Mouse (Mus musculus): ENCODE data around the gene Orai1. TPM values are rescaled to one million over a fixed set of nuclear protein-coding genes. Genes with fewer than 3 reads are reported as not detected.

Orai1 gene
- total and polyA plus RNA-seq, 2 experiments from 2014 or later, result 14.8 to 24.0 TPM

DNA sequence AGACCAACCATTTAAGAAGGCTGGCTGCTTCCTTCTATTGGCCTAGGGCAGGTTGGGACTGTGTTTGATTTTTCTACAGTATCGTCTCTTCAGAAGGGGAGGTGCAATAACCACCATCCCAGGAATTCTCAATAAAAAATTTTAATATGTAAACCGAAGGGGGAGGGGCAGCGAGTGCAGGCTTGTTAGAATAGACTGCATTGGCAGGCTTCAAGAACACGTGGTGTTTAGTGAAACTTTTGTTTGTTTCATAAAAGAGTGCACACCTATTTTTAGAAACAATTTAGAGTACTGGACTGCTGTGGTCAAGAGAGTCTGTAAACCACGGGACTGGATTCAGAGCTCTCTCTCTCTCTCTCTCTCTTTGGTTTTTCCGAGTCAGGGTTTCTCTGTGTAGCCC, 8.2 kb downstream of the Orai1 start:
- DNase-seq (ENCODE audit: low spot score), result no peak
- no peak for TF ChIP-seq CTCF (IDR thresholded peaks at IDR 0.05)
- H3K36me3 ChIP-seq (ENCODE audit: insufficient read depth, low read length), result no peaks in the 10 kb centered on the region
- no peak for ATAC-seq (ENCODE audit: low FRiP score)
- H3K27me3 ChIP-seq (ENCODE audit: insufficient read depth, low read length), result no peaks in the 10 kb centered on the region
- H3K4me3 ChIP-seq (ENCODE audit: low read depth, low read length), result no peak overlapping the region
- no peak overlapping the region for H3K27ac ChIP-seq (ENCODE audit: low read depth, low read length)
- H3K4me2 ChIP-seq (ENCODE audit: low read depth, low read length, poor library complexity, severe bottlenecking), result no peak overlapping the region
- WGBS, result 88% methylated on average over 6 of the region's 6 CpGs
- no peaks in the 10 kb centered on the region for H3K9me3 ChIP-seq (ENCODE audit: low read length)
- H3K9ac ChIP-seq (replicated peaks; ENCODE audit: low read length, poor library complexity, severe bottlenecking), result no peak overlapping the region
- peaks cover 6% of the 10 kb centered on the region; the same call in 1 of the 2 replicates for H3K4me1 ChIP-seq (ENCODE audit: insufficient read depth, low read length)

DNA sequence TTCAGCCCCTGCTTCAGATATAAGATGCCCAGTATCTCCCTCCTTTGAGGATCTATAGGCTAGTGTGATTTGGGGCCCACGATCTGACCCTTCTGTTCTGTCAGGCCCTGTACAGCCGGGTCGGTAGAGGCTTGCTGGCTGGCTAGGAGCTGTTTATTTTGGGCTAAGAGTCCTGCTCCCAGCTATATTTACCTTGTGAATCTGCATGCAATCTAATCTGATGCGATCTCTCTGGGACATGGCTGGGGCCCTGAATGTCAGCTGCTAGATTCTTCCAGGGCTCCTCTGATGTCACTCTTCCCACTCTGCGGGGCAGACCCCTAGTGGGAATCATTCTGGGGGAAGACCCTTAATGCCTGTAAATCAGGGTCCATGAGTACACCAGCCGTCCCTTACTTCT, 9.4 kb downstream of the Orai1 start:
- Histone ChIP-seq H3K4me1 (ENCODE audit: insufficient read depth, low read length) (no peaks in the 10 kb centered on the region; the same call in 1 of the 2 replicates), H3K27me3 (ENCODE audit: insufficient read depth, low read length) (no peaks in the 10 kb centered on the region), H3K9me3 (ENCODE audit: low read length) (no peaks in the 10 kb centered on the region), H3K4me3 (ENCODE audit: low read depth, low read length) (no peak overlapping the region), H3K27ac (ENCODE audit: low read depth, low read length) (no peak overlapping the region), H3K36me3 (ENCODE audit: insufficient read depth, low read length) (0 out of 2 replicates have a peak, but pooled peaks cover 4% of the 10 kb centered on the region), H3K4me2 (ENCODE audit: low read depth, low read length, poor library complexity, severe bottlenecking) (no peak overlapping the region), H3K9ac (replicated peaks; ENCODE audit: low read length, poor library complexity, severe bottlenecking) (no peak overlapping the region)
- DNase-seq (ENCODE audit: low spot score) (no peak), ATAC-seq (ENCODE audit: low FRiP score) (no peak)
- 94% methylated on average over 6 of the region's 6 CpGs for WGBS
- no peak for TF ChIP-seq CTCF (IDR thresholded peaks at IDR 0.05)

DNA sequence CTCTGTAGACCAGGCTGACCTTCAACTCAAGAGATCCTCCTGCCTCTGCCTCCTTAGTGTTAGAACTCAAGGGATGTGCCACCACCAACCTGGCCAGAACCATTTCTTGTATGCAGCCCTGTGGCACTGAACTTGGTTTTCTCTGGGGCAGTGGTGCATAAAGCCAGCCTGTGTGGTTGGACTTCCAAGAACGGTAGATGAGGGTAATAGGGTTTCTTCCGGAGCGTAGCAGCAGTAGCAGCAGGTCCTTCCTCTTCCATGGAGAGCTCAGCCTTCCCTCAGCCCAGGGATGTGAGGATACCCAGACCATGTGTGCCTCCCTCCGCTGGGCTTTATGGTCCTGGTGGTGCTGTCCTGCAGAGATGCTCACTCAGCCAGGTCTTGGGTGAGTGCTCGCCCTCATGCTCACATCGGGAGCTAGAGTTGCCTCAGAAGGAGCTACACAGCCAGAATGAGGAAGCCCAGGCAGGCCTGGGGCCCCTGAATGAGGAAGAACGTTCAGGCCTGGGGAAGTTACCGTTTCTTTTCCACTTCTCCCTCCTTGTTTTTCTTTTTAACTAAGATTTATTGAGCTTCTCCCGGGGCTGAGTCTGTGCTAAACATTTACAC, 10.2 kb downstream of the Orai1 start:
- WGBS, result 85% methylated on average over 9 of the region's 9 CpGs
- ATAC-seq (ENCODE audit: low FRiP score) (no peak), DNase-seq (ENCODE audit: low spot score) (no peak)
- H3K27ac ChIP-seq (ENCODE audit: low read depth, low read length), result no peak overlapping the region
- no peak overlapping the region for H3K9ac ChIP-seq (replicated peaks; ENCODE audit: low read length, poor library complexity, severe bottlenecking)
- no peak overlapping the region for H3K4me3 ChIP-seq (ENCODE audit: low read depth, low read length)
- H3K27me3 ChIP-seq (ENCODE audit: insufficient read depth, low read length), result no peaks in the 10 kb centered on the region
- H3K4me1 ChIP-seq (ENCODE audit: insufficient read depth, low read length), result no peaks in the 10 kb centered on the region; the same call in 1 of the 2 replicates
- no peak for TF ChIP-seq CTCF (IDR thresholded peaks at IDR 0.05)
- H3K4me2 ChIP-seq (ENCODE audit: low read depth, low read length, poor library complexity, severe bottlenecking), result no peak overlapping the region
- H3K36me3 ChIP-seq (ENCODE audit: insufficient read depth, low read length), result 0 out of 2 replicates have a peak, but pooled peaks cover 5% of the 10 kb centered on the region
- no peaks in the 10 kb centered on the region for H3K9me3 ChIP-seq (ENCODE audit: low read length)

DNA sequence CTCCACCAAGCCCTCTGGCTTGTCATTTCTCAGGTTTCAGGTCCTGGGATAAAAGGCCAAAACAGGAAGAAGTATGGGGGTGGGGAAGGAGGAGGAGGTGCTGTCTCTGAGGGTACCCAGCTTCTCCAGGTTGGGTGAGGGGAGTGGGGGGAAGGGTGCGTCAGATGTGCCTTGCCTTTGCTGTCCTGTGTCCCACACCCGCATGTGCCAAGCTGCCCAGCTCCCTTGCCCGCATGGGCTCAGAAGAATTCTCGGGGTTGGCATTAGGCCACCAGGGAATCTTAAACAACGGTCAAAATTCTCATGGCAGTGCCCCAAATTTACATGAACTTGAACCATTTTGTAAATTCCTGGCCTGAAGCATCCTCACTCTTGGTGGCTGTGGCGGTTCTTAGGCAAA, 11.5 kb downstream of the Orai1 start:
- no peaks in the 10 kb centered on the region for H3K9me3 ChIP-seq (ENCODE audit: low read length)
- WGBS, result 64% methylated on average over 6 of the region's 6 CpGs
- H3K4me1 ChIP-seq (ENCODE audit: insufficient read depth, low read length), result no peaks in the 10 kb centered on the region; the same call in 1 of the 2 replicates
- no peak overlapping the region for H3K27ac ChIP-seq (ENCODE audit: low read depth, low read length)
- ATAC-seq (ENCODE audit: low FRiP score), result no peak
- no peak overlapping the region for H3K9ac ChIP-seq (replicated peaks; ENCODE audit: low read length, poor library complexity, severe bottlenecking)
- H3K4me3 ChIP-seq (ENCODE audit: low read depth, low read length), result no peak overlapping the region
- H3K36me3 ChIP-seq (ENCODE audit: insufficient read depth, low read length), result 0 out of 2 replicates have a peak, but pooled peaks cover 5% of the 10 kb centered on the region
- TF ChIP-seq CTCF (IDR thresholded peaks at IDR 0.05), result no peak
- no peak for DNase-seq (ENCODE audit: low spot score)
- no peaks in the 10 kb centered on the region for H3K27me3 ChIP-seq (ENCODE audit: insufficient read depth, low read length)
- no peak overlapping the region for H3K4me2 ChIP-seq (ENCODE audit: low read depth, low read length, poor library complexity, severe bottlenecking)

DNA sequence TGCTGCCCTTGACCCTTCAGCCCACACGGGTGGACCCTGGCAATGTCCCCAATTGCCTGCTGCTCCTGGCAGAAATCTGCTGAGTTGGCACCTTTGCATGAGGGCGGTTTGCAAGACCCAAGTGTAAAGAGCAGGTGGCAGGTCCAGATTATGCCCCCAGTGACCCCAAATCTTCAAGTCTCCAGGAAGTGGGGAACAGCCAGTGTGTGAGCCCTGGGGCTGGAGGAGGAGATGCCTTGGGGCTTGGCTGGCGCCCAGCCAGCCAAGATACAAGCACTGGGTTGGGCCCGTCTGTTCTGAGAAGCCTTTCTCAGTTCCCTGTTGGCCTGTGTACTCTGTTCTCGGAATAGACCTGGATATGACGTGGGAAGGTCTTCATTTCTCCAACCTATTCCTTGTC, 12.6 kb downstream of the Orai1 start:
- H3K4me3 ChIP-seq (ENCODE audit: low read depth, low read length), result no peak overlapping the region
- H3K27me3 ChIP-seq (ENCODE audit: insufficient read depth, low read length), result no peaks in the 10 kb centered on the region
- 65% methylated on average over 6 of the region's 6 CpGs for WGBS
- H3K4me2 ChIP-seq (ENCODE audit: low read depth, low read length, poor library complexity, severe bottlenecking), result no peak overlapping the region
- ATAC-seq (ENCODE audit: low FRiP score), result no peak
- no peak for TF ChIP-seq CTCF (IDR thresholded peaks at IDR 0.05)
- no peak for DNase-seq (ENCODE audit: low spot score)
- H3K27ac ChIP-seq (ENCODE audit: low read depth, low read length), result no peak overlapping the region
- no peak overlapping the region for H3K9ac ChIP-seq (replicated peaks; ENCODE audit: low read length, poor library complexity, severe bottlenecking)
- no peaks in the 10 kb centered on the region for H3K9me3 ChIP-seq (ENCODE audit: low read length)
- 0 out of 2 replicates have a peak, but pooled peaks cover 5% of the 10 kb centered on the region for H3K36me3 ChIP-seq (ENCODE audit: insufficient read depth, low read length)
- H3K4me1 ChIP-seq (ENCODE audit: insufficient read depth, low read length), result no peaks in the 10 kb centered on the region; the same call in 1 of the 2 replicates

DNA sequence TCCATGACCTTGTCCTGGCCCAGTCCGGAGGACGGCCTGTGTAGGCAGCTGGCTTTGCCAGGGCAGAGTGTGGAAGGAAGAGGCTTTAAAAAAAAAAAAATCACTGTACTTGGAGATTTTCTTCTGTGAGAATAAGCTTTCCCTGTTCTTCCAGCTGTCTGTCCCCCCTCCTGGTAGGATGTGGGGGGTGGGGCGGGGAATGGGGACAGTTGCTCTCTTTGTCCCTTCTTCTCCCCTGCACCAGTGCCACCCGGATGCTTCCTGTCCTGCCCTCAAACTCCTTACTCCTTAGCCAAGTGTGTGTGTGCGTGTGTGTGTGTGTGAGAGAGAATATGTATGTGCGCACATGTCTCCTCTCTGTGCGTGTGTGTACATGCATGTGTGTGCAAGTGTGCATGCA, 14.9 kb downstream of the Orai1 start:
- Histone ChIP-seq H3K9me3 (ENCODE audit: low read length) (no peaks in the 10 kb centered on the region), H3K27me3 (ENCODE audit: insufficient read depth, low read length) (no peaks in the 10 kb centered on the region), H3K4me2 (ENCODE audit: low read depth, low read length, poor library complexity, severe bottlenecking) (no peak overlapping the region), H3K4me3 (ENCODE audit: low read depth, low read length) (no peak overlapping the region), H3K4me1 (ENCODE audit: insufficient read depth, low read length) (no peaks in the 10 kb centered on the region; the same call in 1 of the 2 replicates), H3K27ac (ENCODE audit: low read depth, low read length) (no peak overlapping the region), H3K9ac (replicated peaks; ENCODE audit: low read length, poor library complexity, severe bottlenecking) (no peak overlapping the region), H3K36me3 (ENCODE audit: insufficient read depth, low read length) (0 out of 2 replicates have a peak, but pooled peaks cover 5% of the 10 kb centered on the region)
- TF ChIP-seq CTCF (IDR thresholded peaks at IDR 0.05), result no peak
- no peak for ATAC-seq (ENCODE audit: low FRiP score)
- WGBS, result 92% methylated on average over 7 of the region's 7 CpGs
- no peak for DNase-seq (ENCODE audit: low spot score)
